Mouse (Mus musculus) lung, adult 2 months (tissue): ENCODE measurements around the gene Adamtsl1.

Source experiments
- CTCF ChIP-seq: fragments of 200-500 bp; IDR thresholded peaks from 2 replicates; pipeline ENCODE4 v1.5.1; 2011; ENCODE audit warnings: mild to moderate bottlenecking, low read length, control low read depth; ENCODE audit not compliant: insufficient read depth
- POLR2A ChIP-seq: fragments of 200-500 bp; IDR thresholded peaks from 2 replicates; pipeline ENCODE4 v1.6.1; 2011; ENCODE audit warnings: low read depth, mild to moderate bottlenecking, control low read depth, low read length, borderline replicate concordance; ENCODE audit errors: extremely low read depth

- no peak for TF ChIP-seq CTCF
- TF ChIP-seq POLR2A: no peak
Measured at GRCm38 (mm10) chr4:86178116-86178515, 664.1 kb downstream of the Adamtsl1 start.
